Mouse (Mus musculus) Muller cell, postnatal 12 days (primary cell): Measurements from ENCODE around the gene Fam209.

Experiments
- DNase-seq: peaks from one replicate; pipeline ENCODE4 v3.0.0-alpha.2; 2015; ENCODE audit errors: inconsistent ontology term

The Fam209 gene

DNA sequence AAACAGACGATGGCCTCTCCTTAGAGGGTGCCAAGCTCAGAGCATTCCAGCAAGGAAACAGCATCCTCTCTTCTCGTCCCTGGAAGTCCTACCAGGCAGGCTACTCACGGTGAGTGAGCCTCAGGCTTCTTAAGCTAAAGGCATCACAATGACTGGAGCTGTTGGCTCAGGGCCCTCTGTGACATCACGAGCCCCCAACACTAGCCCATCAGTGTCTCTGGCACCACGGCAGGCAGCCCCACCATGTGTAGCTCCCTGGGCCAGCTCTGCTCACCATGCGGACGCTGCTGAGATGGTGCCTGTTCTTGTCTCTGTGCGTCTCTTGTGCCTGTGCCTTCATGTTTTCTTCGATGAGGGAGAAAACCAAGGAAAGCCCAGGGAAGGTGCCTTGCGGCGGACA lies at the start of gene Fam209:
Gene Fam209, plus strand, starts transcription at position 203 of the 400 bp plus-strand sequence.
- no peak for DNase-seq

DNA sequence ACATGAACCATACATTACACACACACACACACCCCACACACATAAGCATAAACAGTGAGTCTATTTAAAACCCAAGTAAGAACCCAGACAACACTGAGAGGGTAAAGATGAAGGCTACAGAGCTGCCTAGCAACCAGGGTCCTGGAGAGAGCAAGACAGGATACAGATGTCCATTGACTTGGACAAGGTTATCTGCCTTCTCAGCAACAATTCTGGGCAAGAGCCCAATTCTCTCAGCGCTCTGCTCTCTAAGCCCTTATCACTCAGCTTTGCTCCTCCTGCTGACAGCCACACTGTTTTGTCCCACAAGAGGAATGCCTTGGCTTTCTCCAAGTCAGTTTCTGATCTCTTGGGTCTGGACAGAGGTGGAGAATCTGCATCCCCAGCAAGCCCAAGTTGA lies 41.7 kb upstream of the Fam209 start:
- no peak for DNase-seq

- no peak for DNase-seq
Observed at GRCm38 (mm10) chr2:172433746-172434145, 38.6 kb upstream of the Fam209 start.

DNA sequence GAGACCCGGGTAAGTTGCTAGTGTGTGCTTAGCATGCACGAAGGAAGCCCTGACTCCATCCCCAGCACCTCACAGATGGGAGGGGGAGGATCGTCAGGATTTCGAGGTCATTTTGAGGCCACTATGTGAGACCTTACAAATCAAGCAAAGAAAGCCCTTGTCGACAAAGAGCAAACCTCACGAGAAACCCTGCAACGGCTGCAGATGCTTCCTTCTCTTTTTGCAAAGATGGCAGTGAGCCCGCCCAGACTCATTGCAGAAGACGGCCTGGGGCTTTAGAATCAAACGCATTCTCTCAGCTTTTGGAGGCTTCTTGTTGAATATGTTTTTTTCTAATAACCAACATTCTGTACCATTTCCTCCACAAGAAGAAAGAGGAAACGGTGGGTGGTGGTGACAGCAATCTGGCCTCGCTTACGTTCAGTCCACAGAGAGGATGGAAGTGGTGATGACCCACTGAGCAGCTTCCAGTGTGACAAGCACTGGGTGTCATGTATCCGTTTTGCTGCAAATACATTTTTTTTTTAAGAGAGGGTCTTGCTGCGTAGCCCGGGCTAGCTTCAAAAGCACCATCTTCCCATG lies 34.9 kb upstream of the Fam209 start:
- no peak for DNase-seq

DNA sequence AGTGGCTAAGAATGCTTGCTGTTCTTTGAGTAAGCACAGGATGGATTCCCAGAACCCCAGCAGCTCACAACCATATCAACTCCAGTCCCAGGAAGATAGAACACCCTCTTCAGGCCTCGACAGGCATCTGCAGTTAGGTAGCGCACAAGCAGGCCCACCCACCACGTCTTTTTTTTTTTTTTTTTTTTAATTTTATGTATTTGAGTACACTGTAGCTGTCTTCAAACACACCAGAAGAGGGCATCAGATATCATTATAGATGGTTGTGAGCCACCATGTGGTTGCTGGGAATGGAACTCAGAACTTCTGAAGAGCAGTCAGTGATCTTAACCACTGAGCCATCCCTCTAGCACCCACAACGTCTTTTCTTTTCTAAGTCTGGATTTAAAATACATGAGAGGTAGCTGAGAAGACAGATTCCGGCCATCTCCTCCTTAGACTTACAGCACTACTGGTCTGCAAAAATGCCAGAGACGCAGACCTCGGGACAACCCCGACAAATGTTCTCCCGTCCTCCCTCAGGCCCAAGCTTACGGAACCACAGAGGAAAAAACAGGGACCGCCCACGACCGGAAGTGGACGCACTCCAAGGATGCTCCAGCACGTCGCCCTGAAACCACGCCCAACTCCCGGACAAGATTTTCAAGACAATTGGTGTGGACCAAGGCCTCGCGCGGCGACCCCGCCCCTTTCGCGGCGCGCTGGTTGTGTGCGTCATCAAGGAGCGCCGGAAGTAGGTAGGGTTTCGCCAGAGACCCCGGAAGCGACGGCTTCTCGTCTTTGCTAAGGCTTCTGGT lies 32.3 kb upstream of the Fam209 start, which contains the start of gene Rtf2:
Gene Rtf2, plus strand, starts transcription at position 714 of the 797 bp plus-strand sequence.
- DNase-seq = peak; percentile 99

DNA sequence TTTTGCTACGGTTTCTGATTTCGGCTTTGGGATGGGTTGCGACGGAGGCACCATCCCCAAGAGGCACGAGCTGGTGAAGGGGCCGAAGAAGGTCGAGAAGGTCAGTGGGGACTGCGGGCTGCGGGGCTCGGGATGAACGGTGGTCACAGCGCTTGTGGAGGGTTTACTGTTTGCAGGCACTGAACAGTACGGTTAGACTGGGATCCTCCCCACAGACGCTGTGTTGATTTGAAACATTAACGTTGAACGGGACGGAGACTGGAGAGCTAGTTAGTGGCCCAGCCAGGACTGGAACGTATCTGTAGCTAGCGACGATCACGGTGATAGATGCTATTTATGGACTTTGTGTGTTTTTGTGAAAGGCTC lies 31.7 kb upstream of the Fam209 start:
- DNase-seq = no peak

- peak; percentile 8 for DNase-seq
Observed at GRCm38 (mm10) chr2:172441176-172441575, 31.1 kb upstream of the Fam209 start.

DNA sequence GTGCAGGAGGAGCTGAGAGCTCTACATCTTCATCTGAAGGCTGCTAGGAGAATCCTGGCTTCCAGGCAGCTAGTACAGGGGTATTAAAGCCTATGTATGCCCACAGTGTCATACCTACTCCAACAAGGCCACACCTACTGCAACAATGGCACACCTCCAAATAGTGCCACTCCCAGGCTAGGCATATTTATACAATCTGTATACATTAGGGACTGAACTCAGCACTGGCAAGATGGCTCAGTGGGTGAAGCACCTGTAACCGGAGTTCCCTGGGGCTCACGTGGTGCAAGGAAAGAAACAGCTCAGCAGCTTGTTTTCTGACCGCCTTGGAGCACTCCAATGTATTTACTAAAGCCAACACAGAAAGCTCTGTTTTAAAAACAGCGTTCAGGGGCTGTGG lies 26.7 kb upstream of the Fam209 start:
- no peak for DNase-seq

GRCm38 (mm10) chr2:172447317-172447716 lies 25.0 kb upstream of the Fam209 start:
- no peak for DNase-seq

GRCm38 (mm10) chr2:172448329-172448728 lies 24.0 kb upstream of the Fam209 start:
- DNase-seq = no peak

- no peak for DNase-seq
Observed at GRCm38 (mm10) chr2:172450640-172451039, 21.7 kb upstream of the Fam209 start.

DNA sequence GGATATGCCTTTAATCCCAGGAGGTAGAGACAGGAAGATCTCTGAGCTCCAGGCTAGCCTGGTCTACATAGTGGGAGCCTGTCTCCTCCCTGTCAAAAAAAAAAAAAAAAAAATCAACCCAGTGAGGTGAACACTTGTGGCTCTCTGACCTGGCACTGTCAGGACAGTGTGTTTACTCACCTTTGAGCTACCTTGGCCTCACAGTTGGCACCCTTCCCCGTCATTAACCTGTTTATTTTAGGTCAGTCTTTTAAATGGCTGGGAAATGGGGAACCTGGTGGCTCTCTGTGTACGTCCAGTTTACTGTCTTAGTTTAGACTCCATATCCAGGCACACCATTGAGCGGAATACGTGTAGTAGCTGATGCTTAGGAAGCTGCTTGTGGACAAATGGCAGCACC lies 20.3 kb upstream of the Fam209 start:
- DNase-seq = no peak

DNA sequence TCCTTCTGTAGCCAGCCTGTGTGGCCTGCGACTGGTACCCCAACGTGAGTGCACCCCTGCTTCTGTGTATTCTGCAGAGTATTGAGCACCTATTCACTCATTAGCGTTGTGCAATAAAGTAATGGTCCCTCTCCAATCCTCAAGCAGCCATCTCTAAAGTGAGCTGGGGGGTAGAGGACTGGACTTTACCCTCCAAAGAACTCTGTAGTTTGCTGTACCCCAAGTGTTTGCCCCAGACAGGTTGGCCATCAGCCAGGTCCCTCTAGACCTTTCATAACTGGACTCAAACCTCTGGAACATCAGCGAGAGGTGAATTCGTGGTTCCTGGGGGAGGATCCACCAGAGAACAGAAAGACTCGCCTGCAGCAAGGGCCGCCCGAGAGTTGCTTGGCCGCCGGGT lies 19.9 kb upstream of the Fam209 start:
- DNase-seq = no peak

GRCm38 (mm10) chr2:172458496-172458895 lies 13.8 kb upstream of the Fam209 start, which contains the start of gene Gcnt7:
Gene Gcnt7, minus strand, starts transcription at chr2:172458596.
- DNase-seq = no peak

- DNase-seq = no peak
Observed at GRCm38 (mm10) chr2:172460647-172461046, 11.7 kb upstream of the Fam209 start.

DNA sequence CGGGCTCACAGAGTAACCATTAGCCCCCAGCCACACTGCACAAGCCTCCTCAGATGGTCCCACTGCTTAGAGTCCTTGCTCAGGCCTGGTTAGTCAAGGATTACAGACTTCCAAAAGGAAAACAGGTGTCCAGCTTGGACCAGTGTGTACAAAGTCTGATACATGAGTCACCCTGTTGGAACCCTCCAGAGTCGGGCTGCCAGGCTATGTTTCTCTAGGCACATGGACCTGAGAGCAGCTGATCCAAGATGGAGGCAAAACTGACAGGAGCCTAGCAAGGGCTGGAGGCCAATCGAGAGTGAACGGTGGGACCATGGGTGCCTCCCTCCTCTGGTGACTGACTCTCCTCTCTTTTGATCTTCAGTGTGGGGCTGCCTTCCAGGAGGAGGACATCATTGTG lies 9.5 kb upstream of the Fam209 start:
- DNase-seq = no peak

GRCm38 (mm10) chr2:172466427-172467132 lies 5.7 kb upstream of the Fam209 start:
- DNase-seq = no peak

GRCm38 (mm10) chr2:172467206-172467605 lies 5.1 kb upstream of the Fam209 start:
- peak; percentile 25 for DNase-seq

GRCm38 (mm10) chr2:172468346-172468819 lies 3.9 kb upstream of the Fam209 start:
- peak; percentile 97 for DNase-seq

DNA sequence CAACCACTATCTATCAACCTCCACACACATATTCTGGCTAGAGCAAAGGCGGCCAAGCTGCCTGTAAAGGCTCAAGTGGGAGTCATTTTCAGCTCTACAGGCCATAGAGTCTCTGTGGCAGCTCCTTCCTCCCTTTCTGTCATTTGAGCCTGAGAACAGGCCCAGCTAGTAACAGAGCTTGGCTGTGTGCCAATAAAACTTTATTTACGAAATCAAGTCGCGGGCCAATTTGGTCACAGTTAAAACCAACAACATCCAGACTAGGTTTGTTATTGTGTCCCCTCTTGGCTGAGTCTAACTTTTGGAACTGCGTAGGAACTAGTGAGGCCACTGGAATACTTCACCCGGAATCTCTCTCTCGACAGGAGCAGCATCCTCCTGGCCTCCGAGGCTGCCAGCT lies 1.3 kb downstream of the Fam209 start:
- no peak for DNase-seq

DNA sequence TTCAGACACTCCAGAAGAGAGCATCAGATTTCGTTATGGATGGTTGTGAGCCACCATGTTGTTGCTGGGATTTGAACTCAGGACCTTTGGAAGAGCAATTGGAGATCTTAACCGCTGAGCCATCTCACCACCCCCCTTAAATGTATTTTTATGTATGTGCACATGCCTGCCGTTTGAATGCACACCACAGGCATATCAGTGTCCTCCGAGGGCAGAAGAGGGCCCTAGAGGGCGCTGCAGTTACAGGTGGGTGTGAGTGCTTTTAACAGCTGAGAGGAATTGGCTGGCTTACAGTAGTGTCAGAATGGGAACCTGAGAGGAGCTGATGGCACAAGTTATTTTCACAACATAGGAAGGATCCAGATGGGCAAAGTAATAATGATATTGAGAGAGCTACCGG lies 2.6 kb downstream of the Fam209 start:
- no peak for DNase-seq

- DNase-seq = no peak
Observed at GRCm38 (mm10) chr2:172476707-172477260, 4.5 kb downstream of the Fam209 start.
